Mouse (Mus musculus): ENCODE data around the gene Slc25a10. TPM values are rescaled to one million over a fixed set of nuclear protein-coding genes. Genes with fewer than 3 reads are reported as not detected.

Slc25a10 gene
- 8.2 and 12.1 TPM in 2 replicates for total RNA-seq (2017)

GRCm38 (mm10) chr11:120491317-120492023, at the start of gene Slc25a10:
TSS of gene Slc25a10 (plus strand) at chr11:120491840.
- peak; percentile 64 for ATAC-seq (replicated peaks; ENCODE audit: low read depth, poor library complexity, severe bottlenecking)

- ATAC-seq (replicated peaks; ENCODE audit: low read depth, poor library complexity, severe bottlenecking), result no peak
Measured at GRCm38 (mm10) chr11:120442344-120442743, 49.3 kb upstream of the Slc25a10 start, which contains the start of gene Tspan10. TSS of gene Tspan10 (plus strand) at chr11:120442644.

- no peak for ATAC-seq (replicated peaks; ENCODE audit: low read depth, poor library complexity, severe bottlenecking)
Measured at GRCm38 (mm10) chr11:120442765-120443280, 48.8 kb upstream of the Slc25a10 start.

- ATAC-seq (replicated peaks; ENCODE audit: low read depth, poor library complexity, severe bottlenecking), result no peak
Measured at GRCm38 (mm10) chr11:120444106-120444505, 47.5 kb upstream of the Slc25a10 start.

GRCm38 (mm10) chr11:120445475-120445874, 46.2 kb upstream of the Slc25a10 start:
- no peak for ATAC-seq (replicated peaks; ENCODE audit: low read depth, poor library complexity, severe bottlenecking)

GRCm38 (mm10) chr11:120447179-120447578, 44.5 kb upstream of the Slc25a10 start:
- ATAC-seq (replicated peaks; ENCODE audit: low read depth, poor library complexity, severe bottlenecking), result no peak

GRCm38 (mm10) chr11:120452246-120452645, 39.4 kb upstream of the Slc25a10 start:
- ATAC-seq (replicated peaks; ENCODE audit: low read depth, poor library complexity, severe bottlenecking), result no peak

GRCm38 (mm10) chr11:120453306-120453705, 38.3 kb upstream of the Slc25a10 start, which contains the start of gene Pde6g:
TSS of gene Pde6g (minus strand) at chr11:120453500.
- no peak for ATAC-seq (replicated peaks; ENCODE audit: low read depth, poor library complexity, severe bottlenecking)

GRCm38 (mm10) chr11:120454965-120455364, 36.7 kb upstream of the Slc25a10 start:
- ATAC-seq (replicated peaks; ENCODE audit: low read depth, poor library complexity, severe bottlenecking), result no peak

GRCm38 (mm10) chr11:120455413-120455812, 36.2 kb upstream of the Slc25a10 start:
- ATAC-seq (replicated peaks; ENCODE audit: low read depth, poor library complexity, severe bottlenecking), result no peak

- ATAC-seq (replicated peaks; ENCODE audit: low read depth, poor library complexity, severe bottlenecking), result peak; percentile 29; the same call in 1 of the 2 replicates
Measured at GRCm38 (mm10) chr11:120457370-120457769, 34.3 kb upstream of the Slc25a10 start.

GRCm38 (mm10) chr11:120457772-120458751, 33.6 kb upstream of the Slc25a10 start, which contains the start of the genes Oxld1 and Ccdc137:
TSS of gene Oxld1 (minus strand) at chr11:120458068.
TSS of gene Ccdc137 (plus strand) at chr11:120458115.
- peak; percentile 90 for ATAC-seq (replicated peaks; ENCODE audit: low read depth, poor library complexity, severe bottlenecking)

GRCm38 (mm10) chr11:120458847-120459597, 32.6 kb upstream of the Slc25a10 start:
- ATAC-seq (replicated peaks; ENCODE audit: low read depth, poor library complexity, severe bottlenecking), result no peak

GRCm38 (mm10) chr11:120463536-120463935, 28.1 kb upstream of the Slc25a10 start:
- no peak for ATAC-seq (replicated peaks; ENCODE audit: low read depth, poor library complexity, severe bottlenecking)

- ATAC-seq (replicated peaks; ENCODE audit: low read depth, poor library complexity, severe bottlenecking), result no peak
Measured at GRCm38 (mm10) chr11:120464365-120464764, 27.3 kb upstream of the Slc25a10 start.

- ATAC-seq (replicated peaks; ENCODE audit: low read depth, poor library complexity, severe bottlenecking), result no peak
Measured at GRCm38 (mm10) chr11:120465521-120465920, 26.1 kb upstream of the Slc25a10 start.

GRCm38 (mm10) chr11:120467051-120467735, 24.4 kb upstream of the Slc25a10 start, which contains the start of gene Arl16:
TSS of gene Arl16 (minus strand) at chr11:120467607.
- peak; percentile 98 for ATAC-seq (replicated peaks; ENCODE audit: low read depth, poor library complexity, severe bottlenecking)

- ATAC-seq (replicated peaks; ENCODE audit: low read depth, poor library complexity, severe bottlenecking), result no peak
Measured at GRCm38 (mm10) chr11:120467736-120468092, 23.9 kb upstream of the Slc25a10 start.

- no peak for ATAC-seq (replicated peaks; ENCODE audit: low read depth, poor library complexity, severe bottlenecking)
Measured at GRCm38 (mm10) chr11:120472052-120472451, 19.6 kb upstream of the Slc25a10 start.
